Mouse (Mus musculus) spleen, adult 2 months (tissue): ENCODE measurements at regions not wholly inside any gene's neighbourhood (a gene's known extent, or its start where the extent isn't known, plus 50 kb on each side); places are given as distances from the start of the nearest gene placed in this dataset.

Experiments
- CTCF ChIP-seq: fragments of 200-500 bp; IDR thresholded peaks from 2 replicates; pipeline ENCODE4 v1.5.1; 2011; ENCODE audit warnings: mild to moderate bottlenecking, inconsistent platforms; ENCODE audit not compliant: insufficient read depth, insufficient read length, insufficient replicate concordance; ENCODE audit errors: extremely low read depth
- POLR2A ChIP-seq: fragments of 200-500 bp; IDR thresholded peaks from 2 replicates; pipeline ENCODE4 v1.6.1; 2011; ENCODE audit warnings: low read depth, low read length, inconsistent platforms

- TF ChIP-seq CTCF, result no peak
- TF ChIP-seq POLR2A, result no peak
These were observed 69.7 kb downstream of the Rplp1 start for GRCm38 (mm10) chr9:61844645-61845044.
